Mouse (Mus musculus): ENCODE measurements around the gene Cmtm2a. TPM values are rescaled to one million over a fixed set of nuclear protein-coding genes. Genes with fewer than 3 reads are reported as not detected.
A peak's percentile ranks its signal among the peaks of the same experiment; 100 is the strongest.

Gene Cmtm2a
- total and polyA plus RNA-seq, 2 experiments: not detected

DNA sequence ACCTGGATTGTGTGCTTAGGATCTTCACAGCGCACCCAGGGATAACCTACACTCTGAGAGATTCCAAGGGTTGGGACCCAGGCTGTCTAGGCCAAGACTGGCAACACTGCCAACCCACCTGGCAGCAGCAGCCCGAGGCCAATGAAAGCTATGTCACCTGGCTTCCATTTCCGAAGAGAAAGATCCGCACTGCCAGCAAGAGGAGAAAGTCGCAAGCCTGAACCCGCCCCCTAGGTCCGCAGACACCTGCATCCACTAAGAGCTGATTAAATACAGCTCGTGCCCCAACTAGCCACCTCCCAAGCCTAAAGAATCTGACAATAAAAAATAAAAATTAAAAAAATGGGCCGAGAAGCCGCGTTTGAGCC, 45.1 kb downstream of the Cmtm2a start:
- DNase-seq (ENCODE audit: extremely low read depth, low read depth, low spot score): peak; percentile 62

DNA sequence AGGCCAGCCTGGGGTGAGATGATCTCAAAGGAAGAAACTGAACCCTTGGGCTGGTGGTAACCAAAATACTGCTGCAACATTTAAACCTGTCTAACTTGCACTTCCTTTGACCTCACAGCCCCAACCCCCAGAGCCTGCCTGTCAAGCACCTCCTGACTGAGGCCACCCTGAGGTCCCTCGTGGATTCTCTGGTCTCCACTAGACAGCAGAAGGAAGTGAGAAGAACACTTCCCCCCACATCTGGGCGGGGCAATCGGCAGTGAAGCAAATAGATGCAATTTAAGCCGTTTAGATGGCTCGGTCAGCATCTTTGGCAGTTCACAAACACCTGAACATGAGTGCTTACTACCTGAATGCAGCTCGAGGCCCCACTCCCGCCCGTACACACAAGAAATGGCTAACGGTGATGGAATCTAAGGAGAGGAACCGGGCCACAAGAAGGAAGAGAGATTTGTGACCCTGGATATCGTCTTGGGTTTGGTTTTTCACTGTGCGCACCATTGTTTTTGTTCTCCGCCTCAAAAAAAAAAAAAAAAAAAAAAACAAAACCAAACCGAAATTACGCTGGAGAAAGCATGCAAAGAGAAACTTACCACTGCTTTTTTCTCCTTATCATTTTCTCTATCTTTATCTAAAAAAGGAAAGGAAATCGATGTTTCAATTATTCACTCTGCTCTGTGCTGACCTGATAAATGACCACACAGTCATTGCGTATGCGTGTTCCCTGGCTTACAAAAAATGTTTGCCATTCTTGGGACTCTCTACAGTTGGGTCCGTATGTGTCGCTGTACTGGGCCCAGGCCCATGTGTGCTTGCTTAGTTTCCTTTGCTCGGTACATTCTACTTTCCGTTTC, 45.7 kb downstream of the Cmtm2a start:
- peak overlapping the region; percentile 98 for H3K4me3 ChIP-seq (ENCODE audit: insufficient read depth, low read depth, low read length)
- no peak for TF ChIP-seq POLR2A (IDR thresholded peaks at IDR 0.05; ENCODE audit: extremely low read depth, insufficient read depth, low read length)
- no peak for TF ChIP-seq CTCF (IDR thresholded peaks at IDR 0.05; ENCODE audit: low read depth, low read length)
- peak overlapping the region; percentile 87 for H3K27ac ChIP-seq (replicated peaks; ENCODE audit: insufficient read depth, low read depth, low read length)
- H3K4me1 ChIP-seq (ENCODE audit: control insufficient read depth, insufficient read depth, low read length): peaks cover 2% of the 10 kb centered on the region; the same call in 1 of the 2 replicates
- peak overlapping the region; percentile 97 for H3K9ac ChIP-seq (ENCODE audit: low read depth, low read length)
- 53% methylated on average over 22 of the region's 22 CpGs for WGBS
- no peaks in the 10 kb centered on the region for H3K27me3 ChIP-seq (ENCODE audit: control insufficient read depth, insufficient read depth, low read length)
- peaks cover 2% of the 10 kb centered on the region; the same call in 1 of the 2 replicates for H3K36me3 ChIP-seq (ENCODE audit: control insufficient read depth, insufficient read depth, low read length)
- H3K79me2 ChIP-seq (ENCODE audit: control insufficient read depth, insufficient read depth, low read length): no peaks in the 10 kb centered on the region
- DNase-seq (ENCODE audit: extremely low read depth, low read depth, low spot score): peak; percentile 29

More for the DNA sequence above, 45.1 kb downstream of the Cmtm2a start:
- Histone ChIP-seq H3K79me2 (ENCODE audit: control insufficient read depth, insufficient read depth, low read length) (no peaks in the 10 kb centered on the region), H3K36me3 (ENCODE audit: control insufficient read depth, insufficient read depth, low read length) (no peaks in the 10 kb centered on the region), H3K27ac (replicated peaks; ENCODE audit: insufficient read depth, low read depth, low read length) (peak overlapping the region; percentile 87), H3K27me3 (ENCODE audit: control insufficient read depth, insufficient read depth, low read length) (no peaks in the 10 kb centered on the region), H3K9ac (ENCODE audit: low read depth, low read length) (peak overlapping the region; percentile 97), H3K4me1 (ENCODE audit: control insufficient read depth, insufficient read depth, low read length) (peaks cover 2% of the 10 kb centered on the region; the same call in 1 of the 2 replicates), H3K4me3 (ENCODE audit: insufficient read depth, low read depth, low read length) (peak overlapping the region; percentile 98)
- no peak for TF ChIP-seq POLR2A (IDR thresholded peaks at IDR 0.05; ENCODE audit: extremely low read depth, insufficient read depth, low read length)
- WGBS: under 1% methylated on average over 11 of the region's 11 CpGs

DNA sequence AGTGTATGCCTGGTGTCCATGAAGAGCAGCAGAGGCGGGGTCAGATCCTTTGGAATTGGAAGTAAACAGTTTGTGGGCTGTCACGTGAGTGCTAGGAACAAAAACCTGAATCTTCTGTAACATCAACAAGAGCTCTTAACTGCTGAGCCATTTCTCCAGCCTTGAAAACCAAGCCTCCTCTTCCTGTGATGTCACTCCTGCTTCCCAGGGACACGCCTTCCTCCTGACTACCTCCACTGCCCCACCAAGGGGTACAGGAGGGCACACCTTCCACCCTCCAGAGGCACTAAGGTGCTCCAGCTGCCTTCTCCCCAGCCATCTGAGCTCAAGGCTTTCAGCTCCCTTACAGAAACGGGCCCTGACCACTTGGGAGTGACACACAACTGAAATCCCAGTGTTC, 46.4 kb downstream of the Cmtm2a start:
- Histone ChIP-seq H3K4me1 (ENCODE audit: control insufficient read depth, insufficient read depth, low read length) (peaks cover 2% of the 10 kb centered on the region; the same call in 1 of the 2 replicates), H3K36me3 (ENCODE audit: control insufficient read depth, insufficient read depth, low read length) (peaks cover 2% of the 10 kb centered on the region; the same call in 1 of the 2 replicates), H3K4me3 (ENCODE audit: insufficient read depth, low read depth, low read length) (no peak overlapping the region), H3K79me2 (ENCODE audit: control insufficient read depth, insufficient read depth, low read length) (no peaks in the 10 kb centered on the region), H3K9ac (ENCODE audit: low read depth, low read length) (no peak overlapping the region), H3K27me3 (ENCODE audit: control insufficient read depth, insufficient read depth, low read length) (no peaks in the 10 kb centered on the region), H3K27ac (replicated peaks; ENCODE audit: insufficient read depth, low read depth, low read length) (no peak overlapping the region)
- no peak for TF ChIP-seq CTCF (IDR thresholded peaks at IDR 0.05; ENCODE audit: low read depth, low read length)
- no peak for TF ChIP-seq POLR2A (IDR thresholded peaks at IDR 0.05; ENCODE audit: extremely low read depth, insufficient read depth, low read length)
- DNase-seq (ENCODE audit: extremely low read depth, low read depth, low spot score): no peak
- WGBS: 89% methylated on average over 4 of the region's 4 CpGs

DNA sequence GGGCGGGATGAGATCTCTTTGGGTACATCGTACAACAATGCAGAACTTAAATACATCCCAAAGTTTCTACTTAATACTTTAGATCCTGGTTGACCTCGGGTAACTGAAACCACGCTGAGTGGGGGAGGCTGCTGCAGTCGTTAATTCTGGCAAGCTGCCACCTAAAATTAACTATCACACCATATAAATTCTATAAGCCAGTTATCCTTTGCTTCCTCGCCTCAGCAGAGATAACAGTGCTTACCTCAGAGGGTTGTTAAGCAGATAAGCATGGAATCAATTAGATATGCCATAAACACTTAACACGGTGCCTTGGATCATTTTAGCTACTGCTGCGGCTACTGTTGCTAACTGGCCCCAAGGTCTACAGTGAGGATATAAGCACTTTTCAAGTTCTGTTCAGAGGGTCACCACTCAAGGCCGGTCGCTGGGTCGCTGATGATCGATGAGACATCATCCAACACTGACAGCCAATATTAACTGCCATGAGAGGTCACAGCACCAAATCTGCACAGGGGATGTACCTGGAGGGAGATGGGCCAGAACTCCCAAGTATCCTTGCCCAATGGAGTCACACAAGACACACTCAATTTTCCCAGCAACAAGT, 50.8 kb downstream of the Cmtm2a start:
- TF ChIP-seq POLR2A (IDR thresholded peaks at IDR 0.05; ENCODE audit: extremely low read depth, insufficient read depth, low read length): no peak
- no peak for TF ChIP-seq CTCF (IDR thresholded peaks at IDR 0.05; ENCODE audit: low read depth, low read length)
- Histone ChIP-seq H3K36me3 (ENCODE audit: control insufficient read depth, insufficient read depth, low read length) (peaks cover 22% of the 10 kb centered on the region; the same call in 1 of the 2 replicates), H3K27ac (replicated peaks; ENCODE audit: insufficient read depth, low read depth, low read length) (no peak overlapping the region), H3K9ac (ENCODE audit: low read depth, low read length) (no peak overlapping the region), H3K27me3 (ENCODE audit: control insufficient read depth, insufficient read depth, low read length) (no peaks in the 10 kb centered on the region), H3K79me2 (ENCODE audit: control insufficient read depth, insufficient read depth, low read length) (no peaks in the 10 kb centered on the region), H3K4me1 (ENCODE audit: control insufficient read depth, insufficient read depth, low read length) (no peaks in the 10 kb centered on the region), H3K4me3 (ENCODE audit: insufficient read depth, low read depth, low read length) (no peak overlapping the region)
- WGBS: 87% methylated on average over 12 of the region's 12 CpGs
- DNase-seq (ENCODE audit: extremely low read depth, low read depth, low spot score): no peak

DNA sequence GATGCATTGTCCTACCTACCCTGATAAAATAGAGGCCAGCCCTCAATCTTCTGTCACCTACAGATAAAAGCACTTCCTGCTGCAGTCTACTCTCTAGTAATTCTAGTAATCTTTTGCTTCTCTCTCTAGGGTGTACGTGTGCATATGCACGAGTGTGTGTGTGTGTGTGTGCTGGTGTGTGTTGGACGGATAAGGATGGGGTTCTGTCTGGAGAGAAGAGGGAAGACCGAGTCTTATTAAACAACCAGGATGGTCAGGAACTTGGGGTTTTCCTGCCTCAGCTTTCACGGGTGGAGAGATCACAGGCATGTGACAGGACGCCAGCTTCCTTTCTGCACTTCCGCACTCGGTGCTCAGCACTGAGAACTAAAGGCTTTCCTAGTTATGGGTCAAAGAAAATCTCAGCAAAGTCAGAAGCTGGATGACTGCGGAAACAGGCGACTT, 53.5 kb downstream of the Cmtm2a start:
- Histone ChIP-seq H3K4me1 (ENCODE audit: control insufficient read depth, insufficient read depth, low read length) (no peaks in the 10 kb centered on the region), H3K79me2 (ENCODE audit: control insufficient read depth, insufficient read depth, low read length) (no peaks in the 10 kb centered on the region), H3K36me3 (ENCODE audit: control insufficient read depth, insufficient read depth, low read length) (peaks cover 31% of the 10 kb centered on the region; the same call in 1 of the 2 replicates), H3K27ac (replicated peaks; ENCODE audit: insufficient read depth, low read depth, low read length) (no peak overlapping the region), H3K9ac (ENCODE audit: low read depth, low read length) (no peak overlapping the region), H3K4me3 (ENCODE audit: insufficient read depth, low read depth, low read length) (no peak overlapping the region), H3K27me3 (ENCODE audit: control insufficient read depth, insufficient read depth, low read length) (no peaks in the 10 kb centered on the region)
- peak; percentile 36 for DNase-seq (ENCODE audit: extremely low read depth, low read depth, low spot score)
- TF ChIP-seq POLR2A (IDR thresholded peaks at IDR 0.05; ENCODE audit: extremely low read depth, insufficient read depth, low read length) (no peak), CTCF (IDR thresholded peaks at IDR 0.05; ENCODE audit: low read depth, low read length) (no peak)
- WGBS: 69% methylated on average over 10 of the region's 10 CpGs

Data from liver, adult 2 months (tissue).